Mouse (Mus musculus) CD4-positive helper T cell, adult 2 months (primary cell): ENCODE results near the gene Aox2.

Source experiments
- DNase-seq: peaks from one replicate; pipeline ENCODE4 v3.0.0-alpha.2; 2012; ENCODE audit warnings: low read depth, missing footprints, low spot score

The Aox2 gene

DNA sequence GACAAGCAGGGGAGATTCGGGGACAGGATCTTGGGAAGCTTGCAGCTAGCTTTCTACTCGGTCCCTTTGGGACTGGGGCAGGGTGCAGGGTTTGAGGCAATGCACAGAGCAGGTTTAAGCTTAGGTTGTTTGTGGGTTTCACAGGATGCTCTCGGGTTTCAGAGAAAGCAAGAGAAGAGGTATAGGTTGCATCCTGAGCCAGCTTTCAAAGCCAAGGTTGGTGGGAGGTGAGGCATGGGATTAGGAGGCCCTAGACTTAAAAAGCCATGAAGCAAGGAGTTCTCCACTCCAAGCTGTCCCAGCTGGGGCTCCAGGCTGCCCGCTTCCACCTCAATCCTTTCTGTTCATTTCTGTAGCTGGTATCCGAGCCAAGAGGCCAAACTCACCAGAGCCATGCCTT lies at the start of gene Aox2:
Gene Aox2 (plus strand): TSS at position 301 of the 400 bp plus-strand sequence.
- no peak for DNase-seq

- no peak for DNase-seq
These were observed 49.2 kb upstream of the Aox2 start for GRCm38 (mm10) chr1:58228916-58229315.

- no peak for DNase-seq
These were observed 48.4 kb upstream of the Aox2 start for GRCm38 (mm10) chr1:58229774-58230173.

DNA sequence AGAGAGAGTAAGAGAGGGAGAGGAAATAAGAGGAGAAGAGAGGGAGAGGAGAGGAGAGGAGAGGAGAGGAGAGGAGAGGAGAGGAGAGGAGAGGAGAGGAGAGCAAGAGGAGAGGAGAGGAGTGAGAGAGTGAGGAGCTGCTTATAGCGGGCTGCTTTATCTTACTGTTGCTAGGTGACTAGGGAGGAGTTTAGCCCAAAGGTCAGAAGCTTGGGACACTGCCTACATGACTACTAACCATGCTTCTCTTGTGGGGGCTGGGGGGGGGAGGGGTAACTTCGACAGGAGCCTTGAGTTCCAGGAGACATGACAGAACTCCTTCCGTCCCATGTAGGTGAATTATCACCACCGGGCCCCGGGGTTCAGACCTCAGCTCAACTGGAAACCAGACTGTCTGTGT lies 47.6 kb upstream of the Aox2 start:
- no peak for DNase-seq

DNA sequence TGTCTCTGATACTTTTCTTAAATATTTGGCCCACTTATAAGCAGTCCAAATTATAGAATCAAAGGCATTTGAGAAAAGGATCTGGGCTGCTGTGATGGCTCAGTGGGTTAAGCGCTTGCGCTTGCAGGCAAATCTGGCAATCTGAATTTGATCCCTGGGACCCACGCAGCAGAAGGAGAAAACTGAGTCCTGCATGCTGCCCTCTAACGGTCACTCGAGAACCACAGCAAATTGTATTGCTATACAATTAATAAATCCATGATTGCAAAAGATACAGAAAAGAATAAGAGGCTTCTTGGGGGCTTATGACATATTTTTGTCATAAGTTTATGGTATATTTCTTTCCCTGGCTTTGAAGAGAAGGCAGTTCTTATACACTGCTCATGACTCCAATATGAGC lies 42.7 kb upstream of the Aox2 start:
- DNase-seq = no peak

GRCm38 (mm10) chr1:58237527-58238299 lies 40.4 kb upstream of the Aox2 start:
- no peak for DNase-seq

DNA sequence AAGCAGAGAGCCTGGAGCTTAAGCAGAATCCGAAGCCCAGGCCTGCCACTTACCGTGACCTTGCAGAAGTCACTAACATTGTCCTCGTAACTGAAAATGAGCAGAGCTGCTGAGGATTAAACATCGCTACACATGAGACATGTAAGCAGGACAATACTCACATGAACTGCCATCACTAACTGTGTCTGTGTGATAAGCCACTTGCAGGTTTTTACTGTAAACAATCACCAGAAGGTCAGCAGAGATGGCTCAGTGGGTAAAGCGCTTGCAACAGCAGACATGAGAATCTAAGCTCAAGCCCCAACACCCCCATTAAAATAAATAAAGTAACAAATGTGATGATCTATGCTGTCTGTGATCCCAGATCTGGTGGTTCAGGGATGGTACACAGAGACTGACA lies 39.7 kb upstream of the Aox2 start:
- no peak for DNase-seq

DNA sequence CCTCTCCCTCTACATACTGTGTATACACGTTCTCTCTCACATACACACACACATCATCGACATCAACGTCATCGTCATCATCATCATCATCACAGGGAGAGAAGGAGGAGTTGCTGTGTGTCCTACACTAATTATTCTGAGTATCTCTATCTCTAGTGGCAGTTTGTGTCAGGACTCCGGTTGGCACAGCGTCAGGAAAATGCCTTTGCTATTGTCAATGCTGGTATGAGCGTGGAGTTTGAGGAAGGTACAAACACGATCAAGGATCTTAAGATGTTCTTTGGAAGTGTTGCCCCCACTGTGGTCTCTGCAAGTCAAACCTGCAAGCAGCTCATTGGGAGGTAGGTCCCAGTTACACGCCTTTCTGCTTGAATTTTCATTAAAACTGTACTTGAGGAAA lies 39.2 kb upstream of the Aox2 start:
- no peak for DNase-seq

GRCm38 (mm10) chr1:58240347-58240746 lies 37.8 kb upstream of the Aox2 start:
- no peak for DNase-seq

DNA sequence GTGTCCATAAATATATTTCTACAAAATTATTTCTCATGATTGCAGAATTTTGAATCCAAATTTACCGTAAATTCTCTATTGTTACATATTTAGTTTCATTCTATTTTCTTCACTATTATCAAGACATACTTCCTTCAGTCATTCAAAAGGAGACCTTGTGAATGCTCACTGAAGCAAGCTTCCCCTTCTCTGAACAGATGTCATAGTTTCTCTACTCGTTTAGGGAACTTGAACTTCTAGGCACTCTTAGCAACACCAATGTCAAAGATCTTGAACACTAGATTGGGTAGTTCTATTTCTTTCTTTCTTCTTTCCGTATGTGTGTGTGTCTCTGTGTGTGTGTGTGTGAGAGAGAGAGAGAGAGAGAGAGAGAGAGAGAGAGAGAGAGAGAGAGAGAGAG lies 33.6 kb upstream of the Aox2 start:
- DNase-seq = no peak

DNA sequence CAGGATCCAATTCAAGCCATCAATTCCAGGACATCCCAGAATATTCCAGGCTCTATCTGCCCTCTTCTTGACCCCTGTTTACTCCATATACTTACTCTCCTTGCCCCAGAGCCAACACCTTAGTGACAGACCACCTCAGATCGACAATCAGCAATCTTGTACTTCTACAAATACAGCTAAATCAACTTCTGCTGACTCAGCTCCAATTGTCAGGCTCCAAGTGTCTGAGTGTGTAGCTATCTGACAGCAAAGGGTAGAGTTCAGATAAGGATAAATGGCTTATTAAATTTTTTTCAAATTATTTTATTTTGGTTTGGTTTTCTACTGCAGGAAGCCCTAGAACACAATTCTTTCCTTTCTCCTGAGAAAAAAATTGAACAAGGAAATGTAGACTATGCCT lies 29.6 kb upstream of the Aox2 start:
- DNase-seq = no peak

DNA sequence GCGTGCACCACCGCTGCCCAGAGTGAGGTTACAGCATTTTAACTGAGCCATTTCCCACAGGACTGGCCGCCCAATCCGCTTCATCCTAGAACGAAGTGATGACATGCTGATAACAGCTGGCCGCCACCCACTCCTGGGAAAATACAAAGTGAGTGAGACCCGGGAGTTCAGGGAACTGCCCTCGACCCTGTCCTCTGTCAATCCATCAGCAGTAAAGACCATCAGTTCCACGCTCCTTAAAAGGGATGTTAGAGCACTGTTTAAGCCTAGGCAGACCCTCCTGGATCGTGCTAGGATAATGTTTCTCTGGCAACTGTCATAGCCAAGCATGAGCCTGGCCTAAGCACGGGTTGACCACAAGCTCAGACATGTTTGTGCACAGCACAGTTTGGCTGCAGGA lies 24.7 kb upstream of the Aox2 start:
- DNase-seq = no peak

DNA sequence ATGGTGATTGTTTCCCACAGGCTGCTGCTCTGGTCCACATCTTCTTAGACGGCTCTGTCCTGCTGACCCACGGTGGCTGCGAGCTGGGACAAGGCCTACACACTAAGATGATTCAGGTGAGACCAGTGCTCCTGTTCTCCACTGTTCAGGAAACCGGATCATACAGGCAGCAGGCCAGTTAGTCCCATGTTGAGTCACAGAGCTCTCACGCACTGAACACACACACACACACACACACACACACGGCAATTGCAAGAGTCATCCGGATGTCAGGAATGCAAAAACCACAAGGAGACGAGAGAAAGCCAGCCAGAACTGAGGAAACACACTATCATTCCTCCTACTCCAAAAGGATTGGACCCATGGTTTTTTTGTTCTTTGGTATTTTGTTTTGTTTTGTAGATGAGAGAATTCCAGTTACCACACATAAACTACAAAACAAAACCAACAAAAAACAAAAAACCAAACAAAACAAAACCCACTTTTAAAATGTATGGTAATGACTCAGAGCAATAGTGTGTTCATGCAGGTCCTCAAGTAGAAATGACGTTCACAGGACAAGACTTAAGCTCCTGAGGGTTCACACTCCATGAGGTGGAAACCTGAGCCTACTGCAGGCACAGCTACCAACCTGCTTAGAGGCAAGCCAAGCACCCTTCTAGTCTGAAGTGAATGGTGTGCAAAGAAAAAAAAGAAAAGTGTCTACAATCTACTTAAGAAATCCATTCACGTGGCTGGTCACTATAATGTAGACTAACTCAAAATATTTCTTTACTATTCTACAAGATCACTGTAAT lies 20.7 kb upstream of the Aox2 start:
- DNase-seq = no peak

DNA sequence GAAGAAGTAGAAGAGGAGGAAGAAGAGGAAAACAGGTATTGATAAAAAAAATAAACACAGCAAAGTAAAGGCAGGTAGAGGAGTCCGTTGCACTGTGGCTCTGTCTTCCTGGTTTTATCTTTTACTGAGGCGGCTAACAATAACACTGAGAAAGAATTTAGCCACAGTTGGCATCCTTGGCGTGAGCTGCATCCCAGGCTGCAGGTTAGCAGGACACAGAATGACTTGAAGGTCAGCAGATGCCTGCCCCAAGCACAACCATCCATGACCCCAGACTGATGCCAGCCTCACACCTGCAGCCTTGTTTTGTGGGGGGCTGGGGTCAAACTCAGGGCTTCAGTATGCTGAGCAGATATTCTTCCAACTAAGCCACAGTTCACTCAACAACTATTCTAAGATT lies 17.8 kb upstream of the Aox2 start:
- no peak for DNase-seq

GRCm38 (mm10) chr1:58268231-58268630 lies 9.9 kb upstream of the Aox2 start:
- no peak for DNase-seq

DNA sequence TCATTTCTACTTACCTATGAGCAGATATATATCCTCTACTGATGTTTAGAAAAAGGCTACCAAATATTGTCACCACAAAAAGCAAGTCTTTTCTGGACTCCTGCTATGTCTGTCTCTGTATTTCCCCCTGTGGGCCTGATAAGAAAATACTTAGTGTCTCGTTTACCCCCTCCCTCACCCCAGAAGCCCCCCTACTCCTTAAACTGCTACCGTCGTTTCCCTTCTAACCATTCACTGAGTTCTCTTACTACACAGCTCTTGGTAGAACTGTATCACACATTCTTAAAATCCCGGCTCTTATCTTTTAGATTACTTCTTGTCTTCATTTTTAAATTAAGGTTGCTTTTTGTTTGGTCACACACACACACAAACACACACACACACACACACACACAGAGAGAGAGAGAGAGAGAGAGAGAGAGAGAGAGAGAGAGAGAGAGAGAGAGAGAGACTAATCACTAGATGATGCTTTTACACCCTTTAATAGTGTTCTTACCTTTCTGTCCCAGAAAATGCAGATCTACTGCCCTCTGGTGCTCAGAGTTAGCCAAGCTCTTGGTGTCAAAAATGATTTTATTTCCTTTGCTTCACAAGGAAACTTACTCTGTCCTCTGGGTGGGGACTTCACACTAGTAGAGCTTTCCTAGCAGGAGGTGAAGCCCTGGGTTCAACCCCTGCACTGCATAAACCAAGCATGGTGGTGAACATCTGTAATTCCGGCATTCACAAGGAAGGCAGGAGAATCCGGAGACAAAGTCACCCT lies 7.1 kb upstream of the Aox2 start:
- DNase-seq = peak; percentile 38

GRCm38 (mm10) chr1:58275879-58276278 lies 2.2 kb upstream of the Aox2 start:
- DNase-seq = no peak

DNA sequence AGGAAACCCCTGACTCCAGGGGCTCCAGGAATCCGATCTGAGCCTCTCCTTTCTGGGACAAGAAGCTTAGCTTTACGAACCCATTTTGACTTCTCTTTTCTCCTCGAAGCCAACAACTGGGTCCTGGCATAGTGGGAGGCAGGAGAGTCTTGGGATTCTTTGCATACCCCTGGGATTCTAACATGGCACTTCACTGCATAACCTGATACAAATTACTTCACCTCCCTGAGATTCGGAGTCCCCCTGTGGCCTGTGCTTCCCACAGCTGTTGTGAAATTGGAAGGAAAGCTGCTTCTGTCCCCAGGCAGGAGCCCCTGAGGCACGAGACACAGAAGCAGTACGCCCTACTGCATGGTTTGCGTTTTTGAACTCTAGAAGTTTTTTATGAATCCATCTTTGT lies 387 bp downstream of the Aox2 start:
- DNase-seq = no peak

GRCm38 (mm10) chr1:58280381-58280780 lies 2.3 kb downstream of the Aox2 start:
- DNase-seq = no peak

DNA sequence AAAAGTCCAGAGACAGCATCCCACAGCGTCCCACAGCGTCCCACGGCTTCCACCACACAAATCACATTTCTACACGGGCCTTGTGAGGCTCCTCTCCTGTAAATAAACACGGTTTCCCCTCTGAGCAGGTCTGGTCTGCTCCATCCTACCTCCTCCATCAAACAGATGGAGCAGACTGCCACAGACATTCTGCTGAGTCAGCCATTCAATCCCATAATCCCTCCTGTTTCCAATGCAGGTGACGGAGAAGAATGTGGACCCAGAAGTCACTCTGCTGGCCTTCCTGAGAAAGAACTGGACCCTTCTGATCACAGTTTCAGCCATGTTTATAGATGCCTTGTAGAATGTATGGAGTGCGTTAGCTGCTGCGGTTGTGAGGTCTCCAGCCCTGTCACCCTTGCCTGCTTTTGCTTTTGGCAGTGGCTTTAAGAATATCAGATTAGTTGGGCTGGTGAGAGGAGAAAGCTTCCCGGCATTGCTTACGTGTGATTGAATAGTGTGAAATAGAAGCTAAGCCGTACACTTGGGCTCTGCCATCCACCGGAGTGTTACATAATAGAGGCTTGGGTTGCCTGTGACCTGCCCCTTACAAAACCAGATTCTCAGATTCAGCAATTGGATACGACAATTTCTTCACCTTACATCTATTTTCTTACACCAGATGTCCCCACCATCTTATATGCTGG lies 3.0 kb downstream of the Aox2 start:
- DNase-seq = no peak

- no peak for DNase-seq
These were observed 3.5 kb downstream of the Aox2 start for GRCm38 (mm10) chr1:58281625-58281988.

GRCm38 (mm10) chr1:58284505-58284904 lies 6.4 kb downstream of the Aox2 start:
- no peak for DNase-seq
